Mouse (Mus musculus): ENCODE results near the gene Zfyve28. TPM values are rescaled to one million over a fixed set of nuclear protein-coding genes. Genes with fewer than 3 reads are reported as not detected.

The Zfyve28 gene
- total and polyA plus RNA-seq, 2 experiments from 2014 or later: 4.0 to 12.2 TPM

GRCm38 (mm10) chr5:34287001-34287837 is 1.0 kb downstream of the Zfyve28 start:
- no peak for TF ChIP-seq CTCF (IDR thresholded peaks at IDR 0.05; ENCODE audit: low read depth)
- no peaks in the 10 kb centered on the region for H3K4me1 ChIP-seq (ENCODE audit: insufficient read depth)
- H3K27me3 ChIP-seq (ENCODE audit: insufficient read depth, low read length): no peaks in the 10 kb centered on the region; the same call in 1 of the 2 replicates
- peak; percentile 30 for DNase-seq
- no peak overlapping the region for H3K27ac ChIP-seq (ENCODE audit: low read depth, low read length)
- H3K4me2 ChIP-seq (ENCODE audit: low read depth): peak overlapping the region; percentile 77
- ATAC-seq: 0 out of 2 replicates have a peak, but pooled peaks have one; percentile 3
- no peaks in the 10 kb centered on the region for H3K9me3 ChIP-seq (ENCODE audit: low read length)
- peak overlapping the region; percentile 70 for H3K9ac ChIP-seq
- H3K36me3 ChIP-seq (ENCODE audit: insufficient read depth): no peaks in the 10 kb centered on the region
- under 1% methylated on average over 54 of the region's 54 CpGs for WGBS
- H3K4me3 ChIP-seq (ENCODE audit: low read depth, low read length): peak overlapping the region; percentile 78

GRCm38 (mm10) chr5:34286516-34286915 is 1.7 kb downstream of the Zfyve28 start:
- DNase-seq (no peak), ATAC-seq (no peak)
- Histone ChIP-seq H3K27me3 (ENCODE audit: insufficient read depth, low read length) (no peaks in the 10 kb centered on the region; the same call in 1 of the 2 replicates), H3K36me3 (ENCODE audit: insufficient read depth) (no peaks in the 10 kb centered on the region), H3K4me3 (ENCODE audit: low read depth, low read length) (peak overlapping the region; percentile 78), H3K9ac (no peak overlapping the region), H3K4me1 (ENCODE audit: insufficient read depth) (no peaks in the 10 kb centered on the region), H3K4me2 (ENCODE audit: low read depth) (peak overlapping the region; percentile 77), H3K27ac (ENCODE audit: low read depth, low read length) (no peak overlapping the region), H3K9me3 (ENCODE audit: low read length) (no peaks in the 10 kb centered on the region)
- no peak for TF ChIP-seq CTCF (IDR thresholded peaks at IDR 0.05; ENCODE audit: low read depth)
- 2% methylated on average over 11 of the region's 11 CpGs for WGBS

- 80% methylated on average over 2 of the region's 2 CpGs for WGBS
- no peak for TF ChIP-seq CTCF (IDR thresholded peaks at IDR 0.05; ENCODE audit: low read depth)
- H3K9ac ChIP-seq: no peak overlapping the region
- no peaks in the 10 kb centered on the region for H3K9me3 ChIP-seq (ENCODE audit: low read length)
- no peaks in the 10 kb centered on the region for H3K36me3 ChIP-seq (ENCODE audit: insufficient read depth)
- no peaks in the 10 kb centered on the region; the same call in 1 of the 2 replicates for H3K27me3 ChIP-seq (ENCODE audit: insufficient read depth, low read length)
- no peak overlapping the region for H3K27ac ChIP-seq (ENCODE audit: low read depth, low read length)
- no peak overlapping the region for H3K4me2 ChIP-seq (ENCODE audit: low read depth)
- H3K4me1 ChIP-seq (ENCODE audit: insufficient read depth): no peaks in the 10 kb centered on the region
- ATAC-seq (no peak), DNase-seq (no peak)
- no peak overlapping the region for H3K4me3 ChIP-seq (ENCODE audit: low read depth, low read length)
These were observed 3.0 kb downstream of the Zfyve28 start for GRCm38 (mm10) chr5:34285285-34285684.

- H3K9me3 ChIP-seq (ENCODE audit: low read length): no peaks in the 10 kb centered on the region
- H3K27ac ChIP-seq (ENCODE audit: low read depth, low read length): no peak overlapping the region
- no peaks in the 10 kb centered on the region for H3K4me1 ChIP-seq (ENCODE audit: insufficient read depth)
- H3K36me3 ChIP-seq (ENCODE audit: insufficient read depth): no peaks in the 10 kb centered on the region
- no peak overlapping the region for H3K4me2 ChIP-seq (ENCODE audit: low read depth)
- WGBS: 48% methylated on average over 3 of the region's 3 CpGs
- TF ChIP-seq CTCF (IDR thresholded peaks at IDR 0.05; ENCODE audit: low read depth): no peak
- H3K27me3 ChIP-seq (ENCODE audit: insufficient read depth, low read length): no peaks in the 10 kb centered on the region; the same call in 1 of the 2 replicates
- H3K9ac ChIP-seq: no peak overlapping the region
- H3K4me3 ChIP-seq (ENCODE audit: low read depth, low read length): no peak overlapping the region
- ATAC-seq: no peak
- no peak for DNase-seq
These were observed 4.0 kb downstream of the Zfyve28 start for GRCm38 (mm10) chr5:34284156-34284750.

- Histone ChIP-seq H3K27me3 (ENCODE audit: insufficient read depth, low read length) (no peaks in the 10 kb centered on the region; the same call in 1 of the 2 replicates), H3K27ac (ENCODE audit: low read depth, low read length) (no peak overlapping the region), H3K9me3 (ENCODE audit: low read length) (no peaks in the 10 kb centered on the region), H3K4me1 (ENCODE audit: insufficient read depth) (no peaks in the 10 kb centered on the region), H3K4me2 (ENCODE audit: low read depth) (no peak overlapping the region), H3K4me3 (ENCODE audit: low read depth, low read length) (no peak overlapping the region), H3K36me3 (ENCODE audit: insufficient read depth) (no peaks in the 10 kb centered on the region), H3K9ac (no peak overlapping the region)
- WGBS: 84% methylated on average over 5 of the region's 5 CpGs
- ATAC-seq: no peak
- TF ChIP-seq CTCF (IDR thresholded peaks at IDR 0.05; ENCODE audit: low read depth): no peak
- DNase-seq: no peak
These were observed 4.9 kb downstream of the Zfyve28 start for GRCm38 (mm10) chr5:34283355-34283754.

GRCm38 (mm10) chr5:34280976-34281375 is 7.3 kb downstream of the Zfyve28 start:
- 56% methylated on average over 7 of the region's 7 CpGs for WGBS
- H3K27ac ChIP-seq (ENCODE audit: low read depth, low read length): no peak overlapping the region
- no peak for TF ChIP-seq CTCF (IDR thresholded peaks at IDR 0.05; ENCODE audit: low read depth)
- H3K4me1 ChIP-seq (ENCODE audit: insufficient read depth): no peaks in the 10 kb centered on the region
- 0 out of 2 replicates have a peak overlapping the region, but pooled peaks have one; percentile 3 for H3K4me2 ChIP-seq (ENCODE audit: low read depth)
- peak; percentile 47; the same call in 1 of the 2 replicates for ATAC-seq
- H3K4me3 ChIP-seq (ENCODE audit: low read depth, low read length): no peak overlapping the region
- no peaks in the 10 kb centered on the region for H3K27me3 ChIP-seq (ENCODE audit: insufficient read depth, low read length)
- no peaks in the 10 kb centered on the region for H3K36me3 ChIP-seq (ENCODE audit: insufficient read depth)
- H3K9me3 ChIP-seq (ENCODE audit: low read length): no peaks in the 10 kb centered on the region
- H3K9ac ChIP-seq: no peak overlapping the region
- DNase-seq: peak; percentile 43

GRCm38 (mm10) chr5:34279214-34279613 is 9.0 kb downstream of the Zfyve28 start:
- no peak overlapping the region for H3K27ac ChIP-seq (ENCODE audit: low read depth, low read length)

More at GRCm38 (mm10) chr5:34279214-34279613, 9.0 kb downstream of the Zfyve28 start:
- TF ChIP-seq CTCF (IDR thresholded peaks at IDR 0.05; ENCODE audit: low read depth): no peak
- Histone ChIP-seq H3K9ac (no peak overlapping the region), H3K4me3 (ENCODE audit: low read depth, low read length) (no peak overlapping the region), H3K9me3 (ENCODE audit: low read length) (no peaks in the 10 kb centered on the region), H3K36me3 (ENCODE audit: insufficient read depth) (no peaks in the 10 kb centered on the region), H3K4me2 (ENCODE audit: low read depth) (no peak overlapping the region), H3K4me1 (ENCODE audit: insufficient read depth) (peaks cover 5% of the 10 kb centered on the region; the same call in 1 of the 2 replicates), H3K27me3 (ENCODE audit: insufficient read depth, low read length) (no peaks in the 10 kb centered on the region)
- ATAC-seq: no peak
- WGBS: 89% methylated on average over 9 of the region's 9 CpGs
- DNase-seq: no peak

All from forebrain, postnatal 0 days (tissue).